Mouse (Mus musculus): ENCODE results near the gene Fetub. TPM values are rescaled to one million over a fixed set of nuclear protein-coding genes. Genes with fewer than 3 reads are reported as not detected.

Fetub gene
- polyA plus RNA-seq, 1 experiment from 2014 or later: not detected

- Histone ChIP-seq H3K27me3 (ENCODE audit: control insufficient read depth, insufficient read depth, low read depth, low read length) (no peaks in the 10 kb centered on the region), H3K36me3 (ENCODE audit: control insufficient read depth, insufficient read depth, low read length) (no peaks in the 10 kb centered on the region), H3K4me1 (replicated peaks; ENCODE audit: control insufficient read depth, insufficient read depth, low read length) (no peaks in the 10 kb centered on the region), H3K27ac (ENCODE audit: low read length) (no peak within 1 kb of the TSS), H3K4me3 (ENCODE audit: low read length) (no peak within 1 kb of the TSS), H3K4me2 (ENCODE audit: low read depth, low read length) (no peak within 1 kb of the TSS), H3K9ac (ENCODE audit: low read length) (no peak within 1 kb of the TSS), H3K9me3 (ENCODE audit: control insufficient read depth, low read length) (no peaks in the 10 kb centered on the region)
- 91% methylated on average over 6 of the region's 6 CpGs for WGBS
- no peak for ATAC-seq (ENCODE audit: low read depth)
These were observed 32.8 kb downstream of the Fetub start, which contains the start of gene Hrg for GRCm38 (mm10) chr16:22950840-22951395. Gene Hrg (plus strand): TSS chr16:22951072.

- Histone ChIP-seq H3K4me3 (ENCODE audit: low read length) (no peak overlapping the region), H3K9ac (ENCODE audit: low read length) (no peak overlapping the region), H3K27me3 (ENCODE audit: control insufficient read depth, insufficient read depth, low read depth, low read length) (no peaks in the 10 kb centered on the region), H3K27ac (ENCODE audit: low read length) (no peak overlapping the region), H3K4me1 (replicated peaks; ENCODE audit: control insufficient read depth, insufficient read depth, low read length) (no peaks in the 10 kb centered on the region), H3K36me3 (ENCODE audit: control insufficient read depth, insufficient read depth, low read length) (no peaks in the 10 kb centered on the region), H3K4me2 (ENCODE audit: low read depth, low read length) (no peak overlapping the region), H3K9me3 (ENCODE audit: control insufficient read depth, low read length) (no peaks in the 10 kb centered on the region)
- ATAC-seq (ENCODE audit: low read depth): no peak
- 26% methylated on average over 4 of the region's 4 CpGs for WGBS
These were observed 34.9 kb downstream of the Fetub start for GRCm38 (mm10) chr16:22953069-22953468.

GRCm38 (mm10) chr16:22955397-22956084 is 37.4 kb downstream of the Fetub start:
- Histone ChIP-seq H3K4me2 (ENCODE audit: low read depth, low read length) (no peak overlapping the region), H3K9me3 (ENCODE audit: control insufficient read depth, low read length) (no peaks in the 10 kb centered on the region), H3K9ac (ENCODE audit: low read length) (no peak overlapping the region), H3K27ac (ENCODE audit: low read length) (no peak overlapping the region), H3K4me3 (ENCODE audit: low read length) (no peak overlapping the region), H3K36me3 (ENCODE audit: control insufficient read depth, insufficient read depth, low read length) (no peaks in the 10 kb centered on the region), H3K27me3 (ENCODE audit: control insufficient read depth, insufficient read depth, low read depth, low read length) (no peaks in the 10 kb centered on the region), H3K4me1 (replicated peaks; ENCODE audit: control insufficient read depth, insufficient read depth, low read length) (no peaks in the 10 kb centered on the region)
- 55% methylated on average over 13 of the region's 13 CpGs for WGBS
- 0 out of 2 replicates have a peak, but pooled peaks have one; percentile 23 for ATAC-seq (ENCODE audit: low read depth)

GRCm38 (mm10) chr16:22956085-22956439 is 37.9 kb downstream of the Fetub start:
- Histone ChIP-seq H3K9ac (ENCODE audit: low read length) (no peak overlapping the region), H3K4me3 (ENCODE audit: low read length) (no peak overlapping the region), H3K27me3 (ENCODE audit: control insufficient read depth, insufficient read depth, low read depth, low read length) (no peaks in the 10 kb centered on the region), H3K4me1 (replicated peaks; ENCODE audit: control insufficient read depth, insufficient read depth, low read length) (no peaks in the 10 kb centered on the region), H3K27ac (ENCODE audit: low read length) (no peak overlapping the region), H3K36me3 (ENCODE audit: control insufficient read depth, insufficient read depth, low read length) (no peaks in the 10 kb centered on the region), H3K4me2 (ENCODE audit: low read depth, low read length) (no peak overlapping the region), H3K9me3 (ENCODE audit: control insufficient read depth, low read length) (no peaks in the 10 kb centered on the region)
- no peak for ATAC-seq (ENCODE audit: low read depth)
- WGBS: 74% methylated on average over 11 of the region's 11 CpGs

- H3K27me3 ChIP-seq (ENCODE audit: control insufficient read depth, insufficient read depth, low read depth, low read length): no peaks in the 10 kb centered on the region
- ATAC-seq (ENCODE audit: low read depth): no peak
- WGBS: 88% methylated on average over 8 of the region's 8 CpGs
- no peak overlapping the region for H3K9ac ChIP-seq (ENCODE audit: low read length)
- no peaks in the 10 kb centered on the region for H3K9me3 ChIP-seq (ENCODE audit: control insufficient read depth, low read length)
- H3K4me2 ChIP-seq (ENCODE audit: low read depth, low read length): no peak overlapping the region
- H3K36me3 ChIP-seq (ENCODE audit: control insufficient read depth, insufficient read depth, low read length): no peaks in the 10 kb centered on the region
- H3K4me3 ChIP-seq (ENCODE audit: low read length): no peak overlapping the region
- H3K27ac ChIP-seq (ENCODE audit: low read length): no peak overlapping the region
- no peaks in the 10 kb centered on the region for H3K4me1 ChIP-seq (replicated peaks; ENCODE audit: control insufficient read depth, insufficient read depth, low read length)
These were observed 42.9 kb downstream of the Fetub start for GRCm38 (mm10) chr16:22961073-22961472.

- Histone ChIP-seq H3K27me3 (ENCODE audit: control insufficient read depth, insufficient read depth, low read depth, low read length) (no peaks in the 10 kb centered on the region), H3K27ac (ENCODE audit: low read length) (no peak overlapping the region), H3K4me3 (ENCODE audit: low read length) (no peak overlapping the region), H3K9ac (ENCODE audit: low read length) (no peak overlapping the region), H3K36me3 (ENCODE audit: control insufficient read depth, insufficient read depth, low read length) (no peaks in the 10 kb centered on the region), H3K4me2 (ENCODE audit: low read depth, low read length) (no peak overlapping the region), H3K9me3 (ENCODE audit: control insufficient read depth, low read length) (no peaks in the 10 kb centered on the region), H3K4me1 (replicated peaks; ENCODE audit: control insufficient read depth, insufficient read depth, low read length) (no peaks in the 10 kb centered on the region)
- WGBS: 72% methylated on average over 5 of the region's 5 CpGs
- ATAC-seq (ENCODE audit: low read depth): no peak
These were observed 44.1 kb downstream of the Fetub start for GRCm38 (mm10) chr16:22962256-22962655.

GRCm38 (mm10) chr16:22963293-22963692 is 45.2 kb downstream of the Fetub start:
- no peaks in the 10 kb centered on the region for H3K36me3 ChIP-seq (ENCODE audit: control insufficient read depth, insufficient read depth, low read length)
- ATAC-seq (ENCODE audit: low read depth): no peak
- no peak overlapping the region for H3K4me3 ChIP-seq (ENCODE audit: low read length)
- no peaks in the 10 kb centered on the region for H3K4me1 ChIP-seq (replicated peaks; ENCODE audit: control insufficient read depth, insufficient read depth, low read length)
- no peak overlapping the region for H3K27ac ChIP-seq (ENCODE audit: low read length)
- no peaks in the 10 kb centered on the region for H3K9me3 ChIP-seq (ENCODE audit: control insufficient read depth, low read length)
- H3K27me3 ChIP-seq (ENCODE audit: control insufficient read depth, insufficient read depth, low read depth, low read length): no peaks in the 10 kb centered on the region
- no peak overlapping the region for H3K9ac ChIP-seq (ENCODE audit: low read length)
- no peak overlapping the region for H3K4me2 ChIP-seq (ENCODE audit: low read depth, low read length)

- 66% methylated on average over 1 of the region's 1 CpGs for WGBS
- no peaks in the 10 kb centered on the region for H3K4me1 ChIP-seq (replicated peaks; ENCODE audit: control insufficient read depth, insufficient read depth, low read length)
- no peak overlapping the region for H3K9ac ChIP-seq (ENCODE audit: low read length)
- no peak for ATAC-seq (ENCODE audit: low read depth)
- no peak overlapping the region for H3K4me2 ChIP-seq (ENCODE audit: low read depth, low read length)
- H3K27me3 ChIP-seq (ENCODE audit: control insufficient read depth, insufficient read depth, low read depth, low read length): no peaks in the 10 kb centered on the region
- H3K4me3 ChIP-seq (ENCODE audit: low read length): no peak overlapping the region
- H3K36me3 ChIP-seq (ENCODE audit: control insufficient read depth, insufficient read depth, low read length): no peaks in the 10 kb centered on the region
- no peak overlapping the region for H3K27ac ChIP-seq (ENCODE audit: low read length)
- H3K9me3 ChIP-seq (ENCODE audit: control insufficient read depth, low read length): no peaks in the 10 kb centered on the region
These were observed 49.4 kb downstream of the Fetub start for GRCm38 (mm10) chr16:22967383-22968030.

Measured in lung, embryonic 16.5 days (tissue).